Mouse (Mus musculus) MEL (cell line): ENCODE measurements around the gene Olfr1240.

Experiments used
- GABPA ChIP-seq: IDR thresholded peaks from 2 replicates; pipeline ENCODE4 v1.6.1; 2012; ENCODE audit warnings: low read depth, mild to moderate bottlenecking, inconsistent platforms, low read length, improper control_type of control experiment, moderate library complexity
- HCFC1 ChIP-seq: IDR thresholded peaks from 2 replicates; pipeline ENCODE4 v1.6.1; 2012; ENCODE audit warnings: low read depth, mild to moderate bottlenecking, inconsistent platforms, low read length, improper control_type of control experiment, moderate library complexity
- MAX ChIP-seq: IDR thresholded peaks from 2 replicates; pipeline ENCODE4 v1.6.1; 2011; ENCODE audit warnings: low read length, improper control_type of control experiment
- POLR2A ChIP-seq, 2 experiments: IDR thresholded peaks; 2 replicates each; pipeline ENCODE4 v1.6.1; 2011 to 2012; ENCODE audit warnings: low read length in 2 of 2, mild to moderate bottlenecking in 2 of 2, control low read depth in 1 of 2, improper control_type of control experiment in 1 of 2, low read depth in 1 of 2, moderate library complexity in 1 of 2; ENCODE audit not compliant: control insufficient read depth in 1 of 2, insufficient read depth in 1 of 2, poor library complexity in 1 of 2
- TCF12 ChIP-seq: IDR thresholded peaks from 2 replicates; pipeline ENCODE4 v1.6.1; 2014; ENCODE audit warnings: low read depth, mild to moderate bottlenecking, inconsistent platforms, low read length, improper control_type of control experiment, moderate library complexity
- USF1 ChIP-seq: IDR thresholded peaks from 2 replicates; pipeline ENCODE4 v1.6.1; 2014; ENCODE audit warnings: low read depth, mild to moderate bottlenecking, inconsistent platforms, low read length, improper control_type of control experiment, moderate library complexity
- ZNF384 ChIP-seq: IDR thresholded peaks from 2 replicates; pipeline ENCODE4 v1.6.1; 2012; ENCODE audit warnings: low read depth, mild to moderate bottlenecking, inconsistent platforms, low read length, improper control_type of control experiment

DNA sequence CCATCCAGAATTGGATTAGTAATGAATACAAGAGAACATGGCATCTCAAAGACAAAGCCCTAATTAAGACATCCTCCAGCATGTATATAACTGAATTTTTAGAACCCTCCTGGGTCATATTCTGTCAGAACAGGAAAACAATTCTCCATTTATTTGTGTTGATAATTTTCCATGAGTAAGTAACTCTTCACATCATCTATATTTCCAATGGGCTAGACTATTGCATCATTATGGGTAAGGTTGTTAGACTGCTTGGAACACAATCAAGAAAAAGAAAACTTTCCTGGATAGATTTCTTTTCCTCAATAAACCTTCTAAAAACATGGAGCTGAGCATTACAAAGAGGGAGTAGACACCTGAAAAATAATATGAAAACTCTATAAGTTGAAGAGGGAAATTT lies 44.2 kb upstream of the Olfr1240 start, which contains the start of gene Olfr1241:
- no peak for TF ChIP-seq USF1
- no peak for TF ChIP-seq HCFC1
- no peak for TF ChIP-seq ZNF384
- no peak for TF ChIP-seq TCF12
- no peak for TF ChIP-seq MAX
- TF ChIP-seq POLR2A (IDR thresholded peaks at IDR 0.05; ENCODE audit: control insufficient read depth in 1 of 2, insufficient read depth in 1 of 2, low read depth in 1 of 2, low read length in 2 of 2, poor library complexity in 1 of 2): no peak
- TF ChIP-seq GABPA: no peak
